Mouse (Mus musculus) thymus, adult 2 months (tissue): ENCODE results near the gene Edem2.

ENCODE experiments used
- CTCF ChIP-seq: fragments of 200-500 bp; IDR thresholded peaks from 2 replicates; pipeline ENCODE4 v1.5.1; 2012; ENCODE audit warnings: mild to moderate bottlenecking, control low read depth, low read length, moderate library complexity, borderline replicate concordance; ENCODE audit not compliant: control insufficient read depth, poor library complexity, insufficient read depth; ENCODE audit errors: extremely low read depth
- POLR2A ChIP-seq: fragments of 200-500 bp; IDR thresholded peaks from 2 replicates; pipeline ENCODE4 v1.6.1; 2012; ENCODE audit warnings: mild to moderate bottlenecking, low read length, control low read depth, moderate library complexity; ENCODE audit not compliant: control insufficient read depth, poor library complexity, insufficient read depth; ENCODE audit errors: extremely low read depth

DNA sequence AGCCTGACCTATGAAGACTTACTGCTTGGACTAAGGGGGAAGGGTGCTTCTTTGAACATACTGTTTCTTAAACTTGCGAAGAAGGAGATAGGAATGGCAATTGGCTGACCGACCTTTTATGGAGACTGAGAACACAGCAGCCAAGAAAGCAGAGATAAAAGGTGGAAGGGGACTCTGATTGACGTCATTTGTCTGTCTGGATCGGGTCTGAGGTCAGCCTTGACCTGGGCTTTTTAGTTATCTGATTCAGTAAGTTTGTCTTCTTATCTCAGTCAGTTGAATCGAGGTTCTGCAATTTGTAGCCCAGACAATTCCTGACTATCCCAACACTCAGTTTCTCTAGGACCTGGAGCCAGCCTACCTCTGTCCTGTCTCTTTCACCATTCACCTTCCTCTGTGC is 5.2 kb downstream of the Edem2 start:
- no peak for TF ChIP-seq CTCF
- no peak for TF ChIP-seq POLR2A
